Mouse (Mus musculus) lung, embryonic 15.5 days (tissue): ENCODE data around the gene Tsga13. TPM values are rescaled to one million over a fixed set of nuclear protein-coding genes. Genes with fewer than 3 reads are reported as not detected.

Source experiments
- ATAC-seq: fragments of 200-750 bp; cut with Nextera tagmentation; 2 replicates; pipeline ENCODE4 v1.8.0; 2017; ENCODE audit warnings: moderate number of reproducible peaks, borderline replicate concordance; ENCODE audit not compliant: low FRiP score, low TSS enrichment; ENCODE audit errors: extremely low read depth
- H3K27ac ChIP-seq: fragments of 300-500 bp; sonication (generic); 2 replicates; pipeline ENCODE4 v1.5.1; 2015; ENCODE audit warnings: moderate library complexity, mild to moderate bottlenecking, inconsistent platforms
- H3K27me3 ChIP-seq: fragments of 300-500 bp; sonication (generic); 2 replicates; pipeline ENCODE4 v1.6.1; 2015; ENCODE audit warnings: inconsistent platforms
- H3K36me3 ChIP-seq: fragments of 300-500 bp; sonication (generic); 2 replicates; pipeline ENCODE4 v1.6.1; 2015; ENCODE audit warnings: inconsistent platforms
- H3K4me1 ChIP-seq: fragments of 300-500 bp; sonication (generic); 2 replicates; pipeline ENCODE4 v1.6.1; 2015; ENCODE audit warnings: inconsistent platforms
- H3K4me2 ChIP-seq: fragments of 300-500 bp; sonication (generic); 2 replicates; pipeline ENCODE4 v1.6.1; 2015; ENCODE audit warnings: inconsistent platforms, mild to moderate bottlenecking, moderate library complexity
- H3K4me3 ChIP-seq: fragments of 300-500 bp; sonication (generic); 2 replicates; pipeline ENCODE4 v1.5.1; 2015; ENCODE audit warnings: mild to moderate bottlenecking, inconsistent platforms
- H3K9ac ChIP-seq: fragments of 300-500 bp; sonication (generic); 2 replicates; pipeline ENCODE4 v1.6.1; 2015; ENCODE audit warnings: inconsistent platforms
- H3K9me3 ChIP-seq: fragments of 300-500 bp; sonication (generic); 2 replicates; pipeline ENCODE4 v1.6.1; 2016; ENCODE audit warnings: inconsistent platforms
- WGBS: fragments of 180-500 bp; shearing (Covaris S2); methylation state at CpG from one replicate; pipeline ENCODE4 v1.1.7; 2015; 5-methylcytosine and 5-hydroxymethylcytosine counted together
- polyA plus RNA-seq: library from polyadenylated mRNA; unstranded; fragments of >200 nt; fragmentation: Nextera tagmentation; extraction: Ambion mirVana; gene quantifications from 2 replicates; pipeline ENCODE4 v1.2.1, GENCODE M21; 2015

The Tsga13 gene
- polyA plus RNA-seq, 1 experiment from 2014 or later, result 0.21 TPM

DNA sequence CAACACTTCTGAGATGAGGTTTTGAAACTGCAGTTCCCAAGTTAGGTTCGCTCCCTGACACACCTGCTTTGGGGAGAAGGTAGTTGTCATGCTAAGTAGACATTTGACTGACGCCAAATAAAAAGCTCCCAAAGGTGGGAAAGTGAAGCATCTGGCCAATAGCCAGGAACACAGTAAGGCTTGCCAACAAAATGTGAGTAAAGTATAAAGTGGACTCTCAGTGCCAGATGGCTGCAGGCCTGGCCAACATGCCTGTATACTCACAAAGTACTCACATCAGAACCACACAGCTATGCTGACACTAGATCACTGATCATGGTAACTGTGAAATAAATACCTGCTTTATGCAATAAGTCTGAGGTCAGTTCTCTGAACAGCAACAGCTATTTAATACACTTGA lies 65.6 kb downstream of the Tsga13 start:
- no peaks in the 10 kb centered on the region for H3K27me3 ChIP-seq
- no peak overlapping the region for H3K4me3 ChIP-seq
- 76% methylated on average over 2 of the region's 2 CpGs for WGBS
- no peak for ATAC-seq
- H3K4me2 ChIP-seq, result no peak overlapping the region
- H3K9me3 ChIP-seq, result no peaks in the 10 kb centered on the region
- no peak overlapping the region for H3K9ac ChIP-seq
- no peak overlapping the region for H3K27ac ChIP-seq
- no peaks in the 10 kb centered on the region; the same call in 1 of the 2 replicates for H3K4me1 ChIP-seq
- 0 out of 2 replicates have a peak, but pooled peaks cover under 1% of the 10 kb centered on the region for H3K36me3 ChIP-seq

Other genes starting within 250 kb of the Tsga13 start
- 12.1 and 13.0 TPM in 2 replicates for gene Cep41, start 221.8 kb downstream of the Tsga13 start, polyA plus RNA-seq
- 1,436 and 1,497 TPM in 2 replicates for gene Mest, start 192.0 kb downstream of the Tsga13 start, polyA plus RNA-seq
- 22.0 and 24.1 TPM in 2 replicates for gene Copg2, start 18.8 kb downstream of the Tsga13 start, polyA plus RNA-seq
- gene Klf14, start 43.5 kb upstream of the Tsga13 start, polyA plus RNA-seq, result 1.4 TPM in 2 replicates